Mouse (Mus musculus) lung, adult 2 months (tissue): ENCODE data around the gene Rilpl1.

Experiments used
- CTCF ChIP-seq: fragments of 200-500 bp; IDR thresholded peaks from 2 replicates; pipeline ENCODE4 v1.5.1; 2011; ENCODE audit warnings: mild to moderate bottlenecking, low read length, control low read depth; ENCODE audit not compliant: insufficient read depth
- POLR2A ChIP-seq: fragments of 200-500 bp; IDR thresholded peaks from 2 replicates; pipeline ENCODE4 v1.6.1; 2011; ENCODE audit warnings: low read depth, mild to moderate bottlenecking, control low read depth, low read length, borderline replicate concordance; ENCODE audit errors: extremely low read depth

GRCm38 (mm10) chr5:124553607-124554006 lies 22.4 kb upstream of the Rilpl1 start:
- TF ChIP-seq CTCF (no peak), POLR2A (no peak)
